Mouse (Mus musculus): ENCODE results near the gene Mfrp.

DNA sequence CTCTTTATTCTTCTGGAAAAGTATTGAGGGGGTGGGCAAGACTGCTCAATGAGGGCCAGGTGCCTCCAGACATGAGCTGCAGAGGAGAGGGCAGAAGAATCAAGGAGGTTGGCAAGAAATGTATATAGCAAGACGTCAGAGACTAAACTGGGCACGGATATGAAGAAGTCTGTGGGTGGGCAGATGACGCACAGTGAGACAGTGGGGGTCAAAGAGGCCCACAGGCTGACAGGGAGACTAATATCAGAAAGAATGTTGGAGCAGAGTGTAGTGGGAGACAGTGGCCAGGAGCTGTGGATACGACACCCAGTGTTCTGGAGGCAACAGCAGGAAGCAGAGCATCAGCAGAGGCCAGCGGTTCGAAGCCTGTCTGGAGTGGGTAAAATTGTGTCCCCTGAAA is 42.9 kb upstream of the Mfrp start:
- TF ChIP-seq CTCF (IDR thresholded peaks at IDR 0.05; ENCODE audit: extremely low read depth, insufficient read depth, insufficient read length, insufficient replicate concordance) (no peak), POLR2A (IDR thresholded peaks at IDR 0.05; ENCODE audit: low read depth, low read length) (no peak)
